Mouse (Mus musculus) forebrain, embryonic 11.5 days (tissue): ENCODE results near the gene Gm7324. TPM values are rescaled to one million over a fixed set of nuclear protein-coding genes. Genes with fewer than 3 reads are reported as not detected.
"Not testable (repeated sequence)": the region's sequence is repeated elsewhere in the genome, so short reads cannot be mapped to it uniquely, and the experiment has no call there.

Source experiments
- ATAC-seq: fragments of 200-750 bp; cut with Nextera tagmentation; replicated peaks from 2 replicates; pipeline ENCODE4 v1.8.0; 2017; ENCODE audit warnings: moderate TSS enrichment; ENCODE audit not compliant: low FRiP score
- DNase-seq: peaks from one replicate; pipeline ENCODE4 v3.0.0-alpha.2; 2017; ENCODE audit warnings: low spot score
- H3K27ac ChIP-seq: fragments of 300-500 bp; sonication (generic); 2 replicates; pipeline ENCODE4 v1.5.1; 2014; ENCODE audit warnings: low read depth, low read length
- H3K27me3 ChIP-seq: fragments of 300-500 bp; sonication (generic); 2 replicates; pipeline ENCODE4 v1.6.1; 2014; ENCODE audit warnings: mild to moderate bottlenecking, low read length, mixed read lengths; ENCODE audit not compliant: control insufficient read depth, insufficient read depth
- H3K36me3 ChIP-seq: fragments of 300-500 bp; sonication (generic); 2 replicates; pipeline ENCODE4 v1.6.1; 2014; ENCODE audit warnings: mild to moderate bottlenecking, low read length, moderate library complexity, mixed read lengths; ENCODE audit not compliant: control insufficient read depth, insufficient read depth
- H3K4me1 ChIP-seq: fragments of 300-500 bp; sonication (generic); replicated peaks from 2 replicates; pipeline ENCODE4 v1.6.1; 2014; ENCODE audit warnings: low read length, mixed read lengths; ENCODE audit not compliant: control insufficient read depth, insufficient read depth
- H3K4me2 ChIP-seq: fragments of 300-500 bp; sonication (generic); 2 replicates; pipeline ENCODE4 v1.6.1; 2014; ENCODE audit warnings: low read depth, mild to moderate bottlenecking, low read length, moderate library complexity, mixed read lengths; ENCODE audit not compliant: severe bottlenecking
- H3K4me3 ChIP-seq: fragments of 300-500 bp; sonication (generic); 2 replicates; pipeline ENCODE4 v1.5.1; 2014; ENCODE audit warnings: low read depth, low read length
- H3K9ac ChIP-seq: fragments of 300-500 bp; sonication (generic); 2 replicates; pipeline ENCODE4 v1.6.1; 2014; ENCODE audit warnings: low read length
- H3K9me3 ChIP-seq: fragments of 300-500 bp; sonication (generic); 2 replicates; pipeline ENCODE4 v1.6.1; 2016; ENCODE audit warnings: low read length, mixed read lengths; ENCODE audit not compliant: control insufficient read depth
- WGBS: fragments of 180-500 bp; shearing (Covaris S2); extraction: QIAGEN DNeasy Blood & Tissue Kit; methylation state at CpG from one replicate; pipeline ENCODE4 v1.1.7; 2014; 5-methylcytosine and 5-hydroxymethylcytosine counted together
- polyA plus RNA-seq: library from polyadenylated mRNA; unstranded; fragments of >200 nt; fragmentation: Nextera tagmentation; extraction: Ambion mirVana; gene quantifications from 2 replicates; pipeline ENCODE4 v1.2.1, GENCODE M21; 2014

Gm7324 gene
- polyA plus RNA-seq, result 2.3 TPM in 2 replicates

DNA sequence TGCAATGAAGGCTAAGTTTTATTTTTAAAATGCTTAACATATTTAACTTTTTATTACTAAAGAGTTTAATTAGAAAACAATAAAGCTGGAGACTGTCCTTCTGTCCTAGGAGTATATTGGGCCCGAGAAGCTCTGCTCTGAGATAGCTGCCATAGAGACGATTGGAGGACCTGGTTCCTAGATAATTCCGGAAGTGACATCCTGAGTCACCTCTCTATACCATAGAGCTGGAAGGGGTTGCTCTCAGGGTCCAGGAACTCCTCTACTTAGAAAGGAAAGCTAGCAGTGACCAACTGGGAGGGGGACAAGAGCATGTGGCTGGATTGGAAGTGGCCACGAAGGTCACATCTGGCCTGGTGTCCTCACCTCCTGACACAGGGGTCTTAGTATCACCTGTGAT is at the start of gene Gm7324:
TSS of gene Gm7324 (plus strand) at position 208 of the 400 bp plus-strand sequence.
- H3K9ac ChIP-seq, DNase-seq, H3K27me3 ChIP-seq, H3K27ac ChIP-seq, H3K4me2 ChIP-seq, H3K4me3 ChIP-seq, H3K36me3 ChIP-seq, H3K9me3 ChIP-seq, H3K4me1 ChIP-seq, ATAC-seq: not testable (repeated sequence)
- 90% methylated on average over 4 of the region's 4 CpGs for WGBS

DNA sequence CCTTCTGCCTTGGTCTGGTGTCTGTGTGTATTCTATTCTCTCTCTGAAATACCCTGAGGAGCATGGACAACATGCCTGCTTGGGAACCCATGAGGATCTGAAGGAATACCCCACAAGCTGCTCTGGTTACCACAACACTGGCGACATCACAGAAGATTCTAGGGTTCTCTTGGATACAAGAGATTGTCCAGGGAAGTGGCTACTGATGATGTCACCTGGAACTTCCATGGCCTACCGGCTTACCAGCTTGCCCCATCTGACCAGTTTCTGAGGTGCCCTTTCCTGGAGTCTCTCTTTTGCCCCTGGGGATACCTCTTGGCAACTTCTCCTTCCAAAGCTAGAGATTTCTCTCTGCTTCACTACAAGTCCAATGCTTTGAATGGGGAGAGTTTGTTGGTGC is 20.5 kb upstream of the Gm7324 start, which contains the start of gene Gm8165:
TSS of gene Gm8165 (minus strand) at position 101 of the 400 bp plus-strand sequence.
- not testable (repeated sequence) for H3K9me3 ChIP-seq, H3K27ac ChIP-seq, H3K4me3 ChIP-seq, H3K27me3 ChIP-seq, H3K4me1 ChIP-seq, H3K36me3 ChIP-seq, H3K4me2 ChIP-seq, H3K9ac ChIP-seq, ATAC-seq, DNase-seq
- no CpG with 5 or more reads among the region's 2 CpGs for WGBS

DNA sequence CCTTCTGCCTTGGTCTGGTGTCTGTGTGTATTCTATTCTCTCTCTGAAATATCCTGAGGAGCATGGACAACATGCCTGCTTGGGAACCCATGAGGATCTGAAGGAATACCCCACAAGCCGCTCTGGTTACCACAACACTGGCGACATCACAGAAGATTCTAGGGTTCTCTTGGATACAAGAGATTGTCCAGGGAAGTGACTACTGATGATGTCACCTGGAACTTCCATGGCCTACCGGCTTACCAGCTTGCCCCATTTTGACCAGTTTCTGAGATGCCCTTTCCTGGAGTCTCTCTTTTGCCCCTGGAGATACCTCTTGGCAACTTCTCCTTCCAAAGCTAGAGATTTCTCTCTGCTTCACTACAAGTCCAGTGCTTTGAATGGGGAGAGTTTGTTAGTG is 29.8 kb downstream of the Gm7324 start, which contains the start of gene Gm16506:
TSS of gene Gm16506 (minus strand) at position 101 of the 400 bp plus-strand sequence.
- 92% methylated on average over 1 of the region's 3 CpGs for WGBS
- DNase-seq, ATAC-seq: not testable (repeated sequence)

DNA sequence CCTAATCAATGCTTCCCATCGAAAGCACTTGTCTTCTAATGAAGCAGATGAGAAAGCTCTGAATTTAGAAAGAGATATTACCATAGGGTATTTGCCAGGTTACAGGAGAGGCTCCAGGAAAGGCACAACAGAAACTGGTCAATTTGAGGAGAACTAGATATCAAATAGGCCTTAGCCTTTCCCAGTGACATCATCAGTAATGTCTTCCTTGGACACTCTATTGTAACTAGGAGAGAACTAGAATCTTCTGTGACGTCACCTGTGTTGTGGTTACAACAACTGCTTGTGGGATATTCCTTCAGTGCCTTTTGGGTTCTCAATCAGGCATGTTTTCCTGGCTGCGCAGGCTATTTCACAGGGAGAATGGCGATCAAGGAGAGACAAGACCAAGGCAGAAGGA is 49.9 kb downstream of the Gm7324 start, which contains the start of gene Gm6526:
TSS of gene Gm6526 (plus strand) at position 301 of the 400 bp plus-strand sequence.
- H3K9me3 ChIP-seq, DNase-seq, H3K36me3 ChIP-seq, H3K4me2 ChIP-seq, ATAC-seq, H3K27me3 ChIP-seq, H3K4me3 ChIP-seq, H3K4me1 ChIP-seq, H3K27ac ChIP-seq, H3K9ac ChIP-seq: not testable (repeated sequence)
- WGBS, result 81% methylated on average over 4 of the region's 4 CpGs

More for the DNA sequence above, 29.8 kb downstream of the Gm7324 start, which contains the start of gene Gm16506:
- not testable (repeated sequence) for H3K27ac ChIP-seq, H3K27me3 ChIP-seq, H3K9ac ChIP-seq, H3K4me2 ChIP-seq, H3K4me1 ChIP-seq, H3K36me3 ChIP-seq, H3K4me3 ChIP-seq, H3K9me3 ChIP-seq

Other genes with a start within 250 kb of the Gm7324 start
- not detected in 2 replicates for gene Gm5799, start 154.3 kb upstream of the Gm7324 start, polyA plus RNA-seq
- not detected in 2 replicates for gene Gm17654, start 118.7 kb upstream of the Gm7324 start, polyA plus RNA-seq
- gene Gm10375, start 89.8 kb upstream of the Gm7324 start, polyA plus RNA-seq, result not detected in 2 replicates
- gene Gm8165, start 20.6 kb upstream of the Gm7324 start, polyA plus RNA-seq, result not detected in 2 replicates
- gene Gm16506, start 29.7 kb downstream of the Gm7324 start, polyA plus RNA-seq, result not detected in 2 replicates
- gene Gm6526, start 50.0 kb downstream of the Gm7324 start, polyA plus RNA-seq, result not detected in 2 replicates
- gene Gm8180, start 86.9 kb downstream of the Gm7324 start, polyA plus RNA-seq, result not detected in 2 replicates
- not detected in 2 replicates for gene Ear1, start 177.7 kb downstream of the Gm7324 start, polyA plus RNA-seq
- gene Ear10, start 225.7 kb downstream of the Gm7324 start, polyA plus RNA-seq, result not detected in 2 replicates
- 3.9 and 5.6 TPM in 2 replicates for gene Gm8113, start 227.6 kb downstream of the Gm7324 start, polyA plus RNA-seq